Mouse (Mus musculus) frontal cortex, postnatal 36 days (tissue): Measurements from ENCODE around the gene Mroh3.
A peak's percentile ranks its signal among the peaks of the same experiment; 100 is the strongest.

ENCODE experiments used
- DNase-seq, 2 experiments: peaks; one replicate each; pipeline ENCODE4 v3.0.0; 2022; ENCODE audit warnings: low spot score in 2 of 2

Gene Mroh3

DNA sequence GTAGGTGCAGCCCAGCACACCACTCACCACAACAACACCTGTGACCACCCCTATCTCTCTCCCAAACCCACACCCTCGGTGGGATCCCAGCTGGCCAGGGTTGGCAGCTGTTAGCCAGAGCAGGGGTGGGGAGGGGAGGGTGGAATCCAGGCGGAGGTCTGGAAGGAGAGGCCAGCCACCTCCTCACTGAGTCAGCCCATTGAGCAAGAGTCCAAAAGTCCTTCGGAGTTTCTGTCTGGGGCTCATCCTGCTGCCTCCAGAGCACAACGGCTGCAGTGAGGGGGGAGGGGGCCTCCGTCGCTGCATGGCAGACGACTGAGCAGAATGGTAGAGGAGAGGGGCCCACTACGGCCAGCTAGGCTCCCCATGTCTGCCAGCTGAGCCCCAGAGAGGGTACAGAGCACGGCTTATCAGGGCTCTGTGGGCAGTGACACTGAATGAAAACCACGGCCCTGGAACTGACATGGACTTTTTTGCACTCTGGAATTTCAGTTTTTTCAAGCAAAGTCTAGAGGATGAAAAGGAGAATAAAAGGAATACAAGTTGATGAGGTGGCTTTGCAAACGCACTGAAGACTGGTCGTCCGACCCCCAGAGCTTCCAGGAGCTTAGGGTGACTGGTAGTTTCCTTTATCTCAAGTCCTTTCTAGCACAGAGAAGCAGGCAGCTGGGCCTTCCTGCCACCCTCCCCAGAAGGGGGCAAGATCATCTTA, 15.9 kb upstream of the Mroh3 start:
- DNase-seq: no peak

- DNase-seq: no peak
These were observed 15.2 kb upstream of the Mroh3 start for GRCm38 (mm10) chr1:136227870-136228269.

GRCm38 (mm10) chr1:136226626-136227025, 14.0 kb upstream of the Mroh3 start:
- no peak for DNase-seq

GRCm38 (mm10) chr1:136225846-136226245, 13.2 kb upstream of the Mroh3 start:
- no peak for DNase-seq

GRCm38 (mm10) chr1:136223758-136224342, 11.2 kb upstream of the Mroh3 start:
- DNase-seq: no peak

DNA sequence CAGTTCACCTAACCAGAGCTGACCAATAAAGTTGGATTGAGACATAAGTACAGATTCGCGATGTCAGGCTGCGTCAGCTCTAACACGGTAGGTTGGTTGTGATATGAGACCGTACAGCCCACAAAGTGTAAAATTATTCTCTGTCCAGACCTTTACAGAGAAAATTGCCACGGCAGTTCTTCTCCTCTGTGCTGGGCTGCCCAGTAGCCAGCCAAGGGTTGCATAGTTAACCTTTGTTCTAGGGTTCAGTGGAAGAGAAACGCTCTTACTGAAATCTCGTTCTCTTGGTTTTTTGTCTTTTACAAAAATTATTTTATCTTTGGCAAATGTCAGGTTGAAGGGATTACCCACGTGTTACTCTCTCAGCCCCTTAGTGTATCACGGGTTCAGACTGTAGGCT, 9.8 kb upstream of the Mroh3 start:
- DNase-seq: no peak

GRCm38 (mm10) chr1:136220037-136220871, 7.6 kb upstream of the Mroh3 start:
- no peak for DNase-seq

DNA sequence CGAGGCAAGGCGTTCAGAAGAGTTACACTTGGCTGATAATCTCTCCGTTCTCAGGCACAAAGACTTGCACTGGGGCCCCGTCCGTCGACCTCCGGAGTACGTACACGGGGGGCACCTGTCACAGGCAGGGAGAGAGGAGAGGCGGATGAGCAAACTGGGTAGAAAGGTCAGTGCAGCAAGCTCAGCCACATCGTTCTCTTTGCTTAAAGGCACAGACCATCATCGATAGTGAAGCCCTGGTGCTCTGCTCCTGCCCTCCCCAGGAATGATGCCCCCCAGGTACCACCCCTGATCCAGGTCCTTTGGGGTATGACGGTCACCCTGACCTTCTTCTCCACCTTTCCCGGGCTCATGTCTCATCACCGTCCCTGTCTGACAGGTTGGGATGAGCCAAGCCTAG, 1.7 kb upstream of the Mroh3 start:
- no peak for DNase-seq

DNA sequence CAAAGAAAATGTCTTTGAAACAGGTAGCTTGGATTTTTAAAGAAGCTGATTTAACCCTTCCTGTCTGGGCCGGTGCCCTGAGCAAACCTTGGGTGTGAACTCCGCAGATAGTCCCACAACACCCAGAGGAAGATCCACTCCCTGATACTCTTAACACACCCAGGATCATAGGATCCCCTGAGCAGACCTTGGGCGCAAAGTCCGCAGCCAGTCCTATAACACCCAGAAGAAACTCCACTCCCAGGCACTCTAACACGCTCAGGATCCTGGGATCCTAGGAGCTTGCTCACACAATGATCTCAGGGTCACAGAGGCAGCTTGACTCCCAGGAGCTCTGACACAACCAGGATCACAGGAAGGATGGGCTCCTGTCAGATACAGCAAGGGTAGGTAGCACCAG, 22.6 kb downstream of the Mroh3 start:
- no peak for DNase-seq

DNA sequence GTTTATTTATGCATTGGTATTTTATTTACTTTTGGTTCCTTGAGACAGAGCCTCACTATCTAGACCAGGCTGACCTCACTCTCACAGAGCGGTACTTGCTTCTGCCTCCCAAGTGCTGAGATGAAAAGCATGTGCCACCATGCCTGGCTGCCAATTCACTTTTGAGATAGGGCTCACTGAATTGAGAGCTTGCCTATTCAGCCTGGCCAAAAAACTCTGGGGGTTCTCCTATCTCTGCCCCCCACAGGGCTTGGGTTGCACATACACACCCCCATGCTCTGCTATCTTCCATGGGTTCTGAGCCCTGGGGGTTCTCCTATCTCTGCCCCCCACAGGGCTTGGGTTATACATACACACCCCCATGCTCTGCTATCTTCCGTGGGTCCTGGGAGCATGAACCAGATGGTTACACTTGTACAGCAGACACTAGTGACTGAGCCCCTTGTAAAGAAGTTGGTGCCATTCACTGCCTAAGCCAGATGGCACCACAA, 33.1 kb downstream of the Mroh3 start:
- DNase-seq: no peak

GRCm38 (mm10) chr1:136178741-136179140, 33.9 kb downstream of the Mroh3 start:
- DNase-seq: no peak

DNA sequence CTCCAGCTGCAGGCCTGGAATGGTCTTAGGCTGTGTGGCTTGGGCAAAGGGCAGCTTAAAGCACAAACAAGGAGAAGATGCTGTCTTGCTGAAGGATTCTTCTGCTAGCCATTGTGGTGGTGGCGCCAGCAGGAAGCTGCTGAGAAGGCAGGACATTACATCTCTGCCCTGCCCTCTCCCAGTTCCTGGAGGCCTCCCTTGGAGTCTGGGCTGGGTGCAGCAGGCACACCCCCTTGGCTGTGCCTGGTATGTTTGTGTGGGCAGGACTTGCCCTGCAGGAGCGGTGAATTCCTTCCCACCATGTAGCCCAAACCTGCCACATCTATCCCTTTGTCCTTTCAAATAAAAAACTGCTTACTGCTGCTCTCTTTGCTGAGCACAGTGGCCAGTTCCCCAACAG, 35.5 kb downstream of the Mroh3 start:
- DNase-seq: no peak

DNA sequence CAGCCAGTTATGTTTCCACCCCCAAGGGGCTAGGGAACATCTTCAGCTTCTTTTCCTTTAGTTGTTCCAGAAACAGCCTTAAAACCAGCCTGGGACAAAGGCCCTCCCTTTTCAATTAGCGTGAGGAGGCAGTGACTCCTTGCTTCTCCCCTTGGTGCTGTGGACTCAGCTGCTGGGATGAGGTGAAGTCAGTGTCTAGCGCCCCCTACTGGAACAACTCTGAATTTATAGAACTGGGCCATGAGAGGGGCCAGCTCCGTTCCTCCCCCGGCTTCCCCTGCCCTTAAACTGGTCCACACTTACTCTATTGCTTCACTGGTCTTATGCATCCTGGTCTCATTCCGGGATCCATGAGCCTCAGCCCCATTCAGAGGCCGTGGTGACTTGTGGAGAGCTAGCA, 37.4 kb downstream of the Mroh3 start:
- no peak for DNase-seq

- no peak for DNase-seq
These were observed 38.5 kb downstream of the Mroh3 start for GRCm38 (mm10) chr1:136174101-136174606.

- no peak for DNase-seq
These were observed 39.9 kb downstream of the Mroh3 start for GRCm38 (mm10) chr1:136172696-136173095.

DNA sequence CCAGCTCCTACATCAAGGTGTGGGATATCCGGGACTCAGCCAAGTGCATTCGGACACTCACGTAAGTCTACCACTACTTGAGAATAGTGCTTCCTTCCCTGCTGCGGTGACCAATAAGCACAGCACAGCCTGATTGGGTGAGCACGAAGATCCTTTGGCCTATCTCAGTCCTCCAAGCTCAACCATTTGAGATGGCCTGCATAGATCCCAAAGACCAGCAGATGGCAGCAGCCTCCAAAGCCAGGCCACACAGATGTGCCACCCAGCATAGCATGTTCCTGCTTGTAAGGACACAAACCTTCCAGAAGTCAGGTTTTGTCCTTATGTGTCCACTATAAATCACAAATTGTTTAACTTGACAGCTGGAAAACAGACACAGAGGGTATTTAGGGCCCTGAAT, 42.5 kb downstream of the Mroh3 start:
- peak; percentile 61 to 86 for DNase-seq

GRCm38 (mm10) chr1:136167657-136168056, 45.0 kb downstream of the Mroh3 start:
- peak; percentile 64 for DNase-seq

GRCm38 (mm10) chr1:136165436-136165835, 47.2 kb downstream of the Mroh3 start:
- no peak for DNase-seq

DNA sequence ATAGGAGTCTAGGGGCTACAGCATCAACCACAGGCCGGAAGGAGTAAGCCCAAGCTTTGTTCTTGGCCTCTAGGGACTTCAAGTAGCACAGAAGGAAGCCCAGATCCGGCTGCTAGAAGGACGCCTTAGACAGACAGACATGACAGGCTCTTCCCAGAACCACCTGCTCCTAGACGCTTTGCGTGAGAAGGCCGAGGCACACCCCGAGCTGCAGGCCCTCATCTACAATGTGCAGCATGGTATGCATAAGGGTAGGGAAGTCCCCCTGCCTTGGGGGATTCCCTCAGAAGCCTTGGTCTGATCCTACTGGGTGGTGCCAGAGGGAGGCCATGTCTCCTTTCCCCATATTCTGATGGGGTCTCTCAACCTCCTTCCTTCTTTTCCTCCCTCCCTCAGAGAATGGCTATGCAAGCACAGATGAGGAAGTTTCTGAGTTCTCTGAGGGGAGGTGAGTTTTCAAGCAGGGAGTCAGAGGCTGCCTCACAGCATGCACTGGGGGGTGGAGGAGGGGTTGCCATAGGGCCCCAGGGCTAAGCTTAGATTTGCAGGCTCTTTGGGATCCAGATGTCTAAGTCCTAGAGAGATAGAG, 51.2 kb downstream of the Mroh3 start:
- DNase-seq: no peak

DNA sequence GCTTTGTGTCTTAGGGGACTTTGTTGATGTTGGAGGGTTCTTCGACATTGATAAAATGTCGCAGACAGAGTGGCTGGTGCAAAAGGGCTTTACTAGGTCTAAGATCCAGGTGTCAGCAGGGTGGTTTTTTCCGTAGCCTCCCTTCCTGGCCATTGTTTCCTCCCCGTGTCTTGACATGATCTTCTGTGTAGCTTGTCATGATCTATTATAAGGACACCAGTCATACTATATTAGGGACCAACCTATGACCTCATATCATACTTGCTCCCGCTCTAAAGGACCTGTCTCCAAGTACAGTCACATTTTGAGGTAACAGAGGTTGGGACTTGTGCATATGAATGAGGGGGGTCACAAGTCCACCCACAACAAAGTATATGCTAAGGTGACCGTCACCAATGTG, 51.7 kb downstream of the Mroh3 start:
- DNase-seq: no peak

- no peak for DNase-seq
These were observed 52.3 kb downstream of the Mroh3 start for GRCm38 (mm10) chr1:136160297-136160696.

GRCm38 (mm10) chr1:136159830-136160229, 52.8 kb downstream of the Mroh3 start:
- DNase-seq: no peak
